Mouse (Mus musculus): ENCODE measurements around the gene Syne1. TPM values are rescaled to one million over a fixed set of nuclear protein-coding genes. Genes with fewer than 3 reads are reported as not detected.
A peak's percentile ranks its signal among the peaks of the same experiment; 100 is the strongest.

The Syne1 gene
- polyA plus RNA-seq, 1 experiment from 2014 or later = 7.8 TPM

DNA sequence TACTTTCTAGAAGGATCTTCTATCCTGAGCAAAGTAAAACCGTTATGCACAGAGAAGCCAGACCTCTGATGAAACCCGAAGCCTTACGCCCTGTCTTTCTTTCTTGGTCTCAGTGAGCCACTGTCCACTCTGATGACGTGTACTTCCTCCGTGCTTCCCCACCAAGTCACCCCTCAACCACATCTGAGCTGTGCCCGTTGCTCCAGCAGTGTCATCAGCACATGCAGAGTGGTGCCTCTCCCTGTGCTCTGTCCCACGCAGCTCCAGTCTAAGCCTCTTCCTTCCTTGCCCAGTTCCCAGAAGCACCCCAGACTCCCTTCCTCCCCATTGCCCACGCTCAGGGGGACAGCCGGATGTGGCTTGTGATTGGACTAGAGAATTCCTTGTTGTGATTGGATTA lies 224.6 kb downstream of the Syne1 start:
- 69% methylated on average over 9 of the region's 9 CpGs for WGBS

DNA sequence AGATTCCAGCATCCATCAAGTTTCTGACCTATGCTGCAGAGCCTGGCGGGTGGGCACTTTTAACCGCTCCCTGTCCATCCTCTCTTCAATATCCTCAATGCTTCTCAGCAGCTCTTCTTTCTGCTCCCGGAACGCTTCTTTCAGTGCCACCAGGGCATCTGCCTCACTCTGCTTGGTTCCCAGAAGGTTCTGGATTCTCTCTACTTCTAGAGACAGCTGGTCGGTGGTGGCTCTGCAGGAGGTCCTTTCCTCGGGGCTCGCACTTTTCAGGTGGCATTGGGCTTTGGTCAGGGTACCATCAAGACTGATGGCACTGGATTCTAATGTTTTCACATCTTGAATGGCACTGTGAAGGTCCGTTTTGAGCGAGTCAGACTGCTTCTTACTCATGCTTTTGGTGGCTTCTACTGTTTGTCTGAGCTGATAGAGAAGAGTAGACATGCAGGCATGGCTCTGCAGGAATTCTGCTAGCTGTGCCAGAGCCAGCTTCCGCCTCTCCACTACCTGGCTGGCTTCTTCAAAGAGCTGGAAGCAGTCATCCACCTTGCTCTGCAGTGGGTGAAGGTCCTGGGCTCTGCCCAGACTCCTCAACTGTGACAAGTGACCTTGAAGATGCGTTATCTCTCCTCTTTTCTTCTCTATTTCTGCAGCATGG lies 227.4 kb downstream of the Syne1 start:
- no peaks in the 10 kb centered on the region for H3K36me3 ChIP-seq
- H3K4me1 ChIP-seq = no peaks in the 10 kb centered on the region
- H3K4me3 ChIP-seq (replicated peaks) = no peak overlapping the region
- no peak overlapping the region for H3K27ac ChIP-seq
- no peaks in the 10 kb centered on the region for H3K9me3 ChIP-seq
- no peaks in the 10 kb centered on the region for H3K27me3 ChIP-seq (replicated peaks)
- no peak overlapping the region for H3K9ac ChIP-seq
- no peak overlapping the region for H3K4me2 ChIP-seq
- no peak for ATAC-seq (ENCODE audit: insufficient read depth, low FRiP score, low read depth)
- WGBS = 82% methylated on average over 11 of the region's 11 CpGs

More for the DNA sequence above, 224.6 kb downstream of the Syne1 start:
- H3K4me2 ChIP-seq = no peak overlapping the region
- no peak overlapping the region for H3K27ac ChIP-seq
- H3K27me3 ChIP-seq (replicated peaks) = no peaks in the 10 kb centered on the region
- H3K36me3 ChIP-seq = no peaks in the 10 kb centered on the region
- H3K4me1 ChIP-seq = no peaks in the 10 kb centered on the region
- no peak overlapping the region for H3K4me3 ChIP-seq (replicated peaks)
- H3K9me3 ChIP-seq = no peaks in the 10 kb centered on the region
- H3K9ac ChIP-seq = no peak overlapping the region
- ATAC-seq (ENCODE audit: insufficient read depth, low FRiP score, low read depth) = no peak

DNA sequence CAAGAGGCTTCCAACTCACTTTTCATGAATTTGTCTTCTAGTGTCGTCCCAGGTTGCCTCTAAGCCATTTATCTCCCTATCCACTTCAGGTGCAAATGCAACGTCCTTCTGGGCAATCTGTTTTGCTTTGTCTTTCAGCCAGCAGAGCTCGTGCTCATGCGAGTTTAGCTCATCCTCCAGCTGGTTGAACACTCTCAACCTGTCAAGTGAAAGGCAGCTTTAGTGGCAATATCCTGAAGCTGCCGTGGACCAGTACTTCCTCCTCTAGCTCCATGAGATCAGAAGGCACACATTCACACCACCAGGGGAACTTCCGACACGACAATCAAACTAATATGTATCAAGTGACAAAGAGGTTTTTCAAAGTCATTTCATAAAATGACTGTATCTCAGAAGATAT lies 228.7 kb downstream of the Syne1 start:
- Histone ChIP-seq H3K27me3 (replicated peaks) (no peaks in the 10 kb centered on the region), H3K4me3 (replicated peaks) (no peak overlapping the region), H3K4me1 (no peaks in the 10 kb centered on the region), H3K4me2 (no peak overlapping the region), H3K9ac (no peak overlapping the region), H3K9me3 (no peaks in the 10 kb centered on the region), H3K27ac (no peak overlapping the region), H3K36me3 (no peaks in the 10 kb centered on the region)
- WGBS = 27% methylated on average over 7 of the region's 7 CpGs
- no peak for ATAC-seq (ENCODE audit: insufficient read depth, low FRiP score, low read depth)

DNA sequence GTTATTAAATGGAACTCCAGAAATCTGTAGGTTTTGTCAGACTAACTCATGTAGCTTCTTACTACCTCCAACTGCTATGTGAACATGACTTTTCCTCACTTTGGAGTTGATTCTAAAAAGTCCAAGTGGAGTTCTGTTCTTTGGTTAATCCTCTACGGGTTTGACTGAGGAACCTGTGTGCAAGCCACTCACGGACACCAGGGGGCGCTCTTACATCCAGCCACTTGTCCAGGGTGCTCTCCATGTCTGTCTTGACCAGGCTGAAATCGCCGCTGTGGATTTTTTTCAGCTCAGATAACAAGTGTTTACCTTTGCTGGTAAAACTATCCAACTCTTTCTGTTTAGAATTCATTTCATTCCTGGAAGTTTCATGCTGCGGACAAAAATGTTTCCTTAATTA lies 233.7 kb downstream of the Syne1 start:
- H3K4me2 ChIP-seq = no peak overlapping the region
- no peak for ATAC-seq (ENCODE audit: insufficient read depth, low FRiP score, low read depth)

DNA sequence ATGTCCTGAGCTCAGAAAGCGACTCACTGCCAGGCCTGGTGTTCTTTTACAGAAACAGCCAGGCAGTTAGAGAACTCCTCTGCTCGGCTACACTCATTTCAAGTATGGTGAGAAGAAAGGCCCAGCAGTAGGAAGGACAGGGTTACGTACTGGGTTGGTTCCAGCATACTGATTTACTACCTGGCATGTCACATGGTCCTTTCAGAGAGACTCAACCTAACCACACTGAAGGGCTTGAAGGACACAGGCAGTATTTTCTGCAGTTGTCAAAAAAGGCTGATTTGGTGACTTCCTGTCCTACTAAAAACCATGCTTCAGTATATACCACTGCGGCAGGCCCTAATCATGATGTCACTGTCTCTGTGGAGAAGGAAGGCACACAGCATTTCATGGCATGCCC lies 238.8 kb downstream of the Syne1 start:
- WGBS = 65% methylated on average over 4 of the region's 4 CpGs
- no peak overlapping the region for H3K27ac ChIP-seq
- peaks cover 7% of the 10 kb centered on the region; the same call in 1 of the 2 replicates for H3K4me1 ChIP-seq
- no peaks in the 10 kb centered on the region for H3K9me3 ChIP-seq
- H3K4me3 ChIP-seq (replicated peaks) = no peak overlapping the region
- no peak overlapping the region for H3K4me2 ChIP-seq
- no peak for ATAC-seq (ENCODE audit: insufficient read depth, low FRiP score, low read depth)
- H3K36me3 ChIP-seq = no peaks in the 10 kb centered on the region
- no peaks in the 10 kb centered on the region for H3K27me3 ChIP-seq (replicated peaks)
- no peak overlapping the region for H3K9ac ChIP-seq

More for the DNA sequence above, 233.7 kb downstream of the Syne1 start:
- no peaks in the 10 kb centered on the region for H3K4me1 ChIP-seq
- 10% methylated on average over 6 of the region's 6 CpGs for WGBS
- H3K27ac ChIP-seq = no peak overlapping the region
- no peaks in the 10 kb centered on the region for H3K9me3 ChIP-seq
- no peak overlapping the region for H3K9ac ChIP-seq
- H3K27me3 ChIP-seq (replicated peaks) = no peaks in the 10 kb centered on the region
- H3K36me3 ChIP-seq = no peaks in the 10 kb centered on the region
- H3K4me3 ChIP-seq (replicated peaks) = no peak overlapping the region

DNA sequence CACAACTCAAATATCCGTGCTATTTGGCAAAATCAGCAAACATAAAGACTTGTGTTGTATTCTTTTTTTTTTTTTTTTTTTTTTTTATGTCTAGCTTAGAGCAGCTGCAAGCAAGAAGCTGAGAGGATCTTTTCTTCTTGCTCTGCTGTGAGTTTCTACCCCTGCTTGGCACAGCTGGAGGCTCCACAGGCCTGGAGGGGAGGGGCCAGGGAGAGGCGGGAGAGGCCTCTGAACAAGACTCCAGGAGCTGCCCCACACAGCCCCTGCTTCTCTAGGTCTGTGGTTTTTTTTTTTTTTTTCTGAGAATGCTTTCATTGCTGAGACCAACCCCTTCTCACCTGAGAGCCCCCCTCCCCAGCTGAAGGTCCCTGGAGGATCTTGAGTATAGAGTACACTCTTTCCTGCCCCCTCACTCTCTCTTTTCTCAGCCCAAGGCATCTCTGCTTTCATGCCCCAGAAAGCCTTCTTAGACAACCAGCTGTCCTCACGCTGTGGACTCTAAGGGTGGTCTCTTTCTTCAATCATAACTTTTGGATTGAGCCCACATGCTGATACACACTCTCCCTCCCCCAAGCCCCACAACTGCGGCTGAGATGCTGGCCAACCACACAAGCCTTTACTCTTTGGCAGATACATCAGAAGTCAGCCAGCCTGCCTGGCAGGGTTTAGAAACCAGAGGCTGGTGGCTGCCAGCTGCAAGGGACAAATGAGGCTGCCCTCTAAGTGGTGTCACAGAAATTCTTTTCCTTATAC lies 241.1 kb downstream of the Syne1 start:
- WGBS = 24% methylated on average over 4 of the region's 4 CpGs
- peak; percentile 75; the same call in 1 of the 2 replicates for ATAC-seq (ENCODE audit: insufficient read depth, low FRiP score, low read depth)
- H3K4me2 ChIP-seq = no peak overlapping the region
- no peaks in the 10 kb centered on the region for H3K36me3 ChIP-seq
- peaks cover 7% of the 10 kb centered on the region; the same call in 1 of the 2 replicates for H3K4me1 ChIP-seq
- H3K27me3 ChIP-seq (replicated peaks) = no peaks in the 10 kb centered on the region
- peak overlapping the region; percentile 81 for H3K27ac ChIP-seq
- H3K4me3 ChIP-seq (replicated peaks) = no peak overlapping the region
- H3K9ac ChIP-seq = no peak overlapping the region
- H3K9me3 ChIP-seq = no peaks in the 10 kb centered on the region

DNA sequence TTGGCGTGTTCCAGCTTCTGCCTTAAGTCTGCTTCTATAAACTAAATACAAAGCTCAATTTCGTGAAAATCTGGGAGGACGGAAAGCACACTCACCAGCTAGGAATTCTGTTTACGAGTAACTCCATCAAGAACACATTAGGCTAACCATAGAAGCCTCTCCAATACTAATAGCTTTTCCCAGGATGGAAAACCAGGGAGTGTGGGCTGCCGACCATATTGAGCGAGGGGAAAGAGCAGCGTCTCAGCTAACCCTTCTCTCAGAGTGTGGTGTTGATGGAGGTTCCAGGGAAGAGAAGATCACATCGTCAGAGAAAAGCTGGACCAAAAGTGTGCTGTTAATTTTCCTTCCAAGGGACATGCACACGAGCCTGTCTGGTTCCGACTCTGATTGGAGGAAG lies 241.9 kb downstream of the Syne1 start:
- H3K9ac ChIP-seq = no peak overlapping the region
- peak overlapping the region; percentile 20; the same call in 1 of the 2 replicates for H3K4me2 ChIP-seq
- 33% methylated on average over 10 of the region's 10 CpGs for WGBS

DNA sequence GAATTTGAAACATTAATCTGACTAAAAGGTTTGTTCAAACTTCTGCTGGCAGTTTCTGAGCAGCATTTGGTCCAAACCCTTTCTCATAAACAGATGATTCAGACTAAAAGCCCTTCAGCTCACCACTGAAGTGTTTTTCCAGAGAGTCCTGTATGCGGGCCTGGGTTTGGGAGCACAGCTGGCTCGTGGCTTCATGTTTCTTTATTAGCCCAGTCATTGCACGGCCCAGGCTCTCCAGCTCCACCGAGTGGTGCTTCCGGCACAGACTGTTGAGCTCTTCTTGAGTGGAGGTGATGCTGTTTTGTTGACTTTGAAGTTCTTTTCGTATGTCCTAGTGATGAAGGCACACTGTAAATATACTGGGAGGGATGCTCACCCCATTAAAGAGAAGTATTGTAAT lies 245.7 kb downstream of the Syne1 start:
- 15% methylated on average over 6 of the region's 6 CpGs for WGBS
- H3K4me3 ChIP-seq (replicated peaks) = no peak overlapping the region

More for the DNA sequence above, 241.9 kb downstream of the Syne1 start:
- H3K36me3 ChIP-seq = no peaks in the 10 kb centered on the region
- H3K27ac ChIP-seq = peak overlapping the region; percentile 91
- peak overlapping the region; percentile 9 for H3K4me3 ChIP-seq (replicated peaks)
- H3K9me3 ChIP-seq = no peaks in the 10 kb centered on the region
- peaks cover 7% of the 10 kb centered on the region; the same call in 1 of the 2 replicates for H3K4me1 ChIP-seq
- H3K27me3 ChIP-seq (replicated peaks) = no peaks in the 10 kb centered on the region
- no peak for ATAC-seq (ENCODE audit: insufficient read depth, low FRiP score, low read depth)

DNA sequence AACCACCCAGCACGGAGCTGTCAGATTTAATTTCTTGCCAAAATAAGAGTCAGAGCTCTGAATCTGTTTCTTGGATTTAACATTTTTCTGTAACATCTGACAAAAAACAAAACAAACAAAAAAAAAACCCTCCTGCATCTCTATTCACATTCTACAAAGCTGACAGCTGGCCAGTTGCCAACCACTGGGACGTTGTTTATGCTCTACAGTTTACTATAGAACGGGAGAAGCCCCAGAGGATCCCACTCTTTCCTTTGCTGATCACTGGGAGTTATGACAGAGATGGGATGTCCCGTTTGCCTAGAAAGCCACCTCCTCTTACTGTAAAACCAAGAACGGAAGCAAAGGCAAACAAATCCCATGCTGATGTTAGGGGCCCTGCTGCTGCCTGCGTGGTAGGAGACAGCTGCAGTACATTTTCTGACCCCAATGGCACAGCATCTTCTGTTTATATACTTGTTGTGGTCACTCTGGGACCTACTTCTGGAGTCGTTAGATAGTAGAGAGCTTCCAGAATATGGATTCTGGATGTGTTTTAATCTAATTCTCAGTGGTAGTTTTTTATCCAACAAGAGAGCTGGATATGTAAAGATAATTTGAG lies 255.9 kb downstream of the Syne1 start:
- 19% methylated on average over 7 of the region's 7 CpGs for WGBS
- Histone ChIP-seq H3K27me3 (replicated peaks) (no peaks in the 10 kb centered on the region), H3K27ac (peak overlapping the region; percentile 73; the same call in 1 of the 2 replicates), H3K4me3 (replicated peaks) (no peak overlapping the region), H3K4me2 (no peak overlapping the region), H3K4me1 (no peaks in the 10 kb centered on the region), H3K9me3 (peaks cover 2% of the 10 kb centered on the region; the same call in 1 of the 2 replicates), H3K36me3 (no peaks in the 10 kb centered on the region), H3K9ac (no peak overlapping the region)
- ATAC-seq (ENCODE audit: insufficient read depth, low FRiP score, low read depth) = peak; percentile 31; the same call in 1 of the 2 replicates

More for the DNA sequence above, 245.7 kb downstream of the Syne1 start:
- Histone ChIP-seq H3K4me2 (no peak overlapping the region), H3K9ac (no peak overlapping the region), H3K27ac (peak overlapping the region; percentile 58), H3K27me3 (replicated peaks) (no peaks in the 10 kb centered on the region), H3K9me3 (no peaks in the 10 kb centered on the region), H3K4me1 (peaks cover 6% of the 10 kb centered on the region; the same call in 1 of the 2 replicates), H3K36me3 (no peaks in the 10 kb centered on the region)
- ATAC-seq (ENCODE audit: insufficient read depth, low FRiP score, low read depth) = peak; percentile 48; the same call in 1 of the 2 replicates

DNA sequence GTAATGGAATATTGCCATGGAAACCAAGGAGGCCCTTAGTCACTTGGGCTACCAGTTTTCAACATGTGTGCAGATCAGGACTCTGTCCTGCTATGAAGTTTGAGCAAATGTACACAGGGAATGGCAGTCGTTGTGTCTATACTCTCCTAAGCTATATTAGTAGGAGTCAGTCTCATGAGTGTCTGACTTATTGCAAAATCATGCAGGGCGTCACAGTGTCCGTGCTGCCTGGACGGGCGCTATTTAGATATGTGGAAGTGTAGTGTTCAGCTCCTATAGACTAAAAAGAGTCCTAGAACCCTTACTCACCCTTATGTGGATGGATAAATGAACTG lies 261.7 kb downstream of the Syne1 start:
- peaks cover 2% of the 10 kb centered on the region for H3K9me3 ChIP-seq
- peak overlapping the region; percentile 46; the same call in 1 of the 2 replicates for H3K4me2 ChIP-seq
- 36% methylated on average over 5 of the region's 5 CpGs for WGBS
- peak overlapping the region; percentile 39 for H3K4me3 ChIP-seq (replicated peaks)
- no peaks in the 10 kb centered on the region for H3K4me1 ChIP-seq
- H3K9ac ChIP-seq = no peak overlapping the region
- H3K27me3 ChIP-seq (replicated peaks) = no peaks in the 10 kb centered on the region
- peak; percentile 70 for ATAC-seq (ENCODE audit: insufficient read depth, low FRiP score, low read depth)
- peak overlapping the region; percentile 93 for H3K27ac ChIP-seq
- H3K36me3 ChIP-seq = no peaks in the 10 kb centered on the region

DNA sequence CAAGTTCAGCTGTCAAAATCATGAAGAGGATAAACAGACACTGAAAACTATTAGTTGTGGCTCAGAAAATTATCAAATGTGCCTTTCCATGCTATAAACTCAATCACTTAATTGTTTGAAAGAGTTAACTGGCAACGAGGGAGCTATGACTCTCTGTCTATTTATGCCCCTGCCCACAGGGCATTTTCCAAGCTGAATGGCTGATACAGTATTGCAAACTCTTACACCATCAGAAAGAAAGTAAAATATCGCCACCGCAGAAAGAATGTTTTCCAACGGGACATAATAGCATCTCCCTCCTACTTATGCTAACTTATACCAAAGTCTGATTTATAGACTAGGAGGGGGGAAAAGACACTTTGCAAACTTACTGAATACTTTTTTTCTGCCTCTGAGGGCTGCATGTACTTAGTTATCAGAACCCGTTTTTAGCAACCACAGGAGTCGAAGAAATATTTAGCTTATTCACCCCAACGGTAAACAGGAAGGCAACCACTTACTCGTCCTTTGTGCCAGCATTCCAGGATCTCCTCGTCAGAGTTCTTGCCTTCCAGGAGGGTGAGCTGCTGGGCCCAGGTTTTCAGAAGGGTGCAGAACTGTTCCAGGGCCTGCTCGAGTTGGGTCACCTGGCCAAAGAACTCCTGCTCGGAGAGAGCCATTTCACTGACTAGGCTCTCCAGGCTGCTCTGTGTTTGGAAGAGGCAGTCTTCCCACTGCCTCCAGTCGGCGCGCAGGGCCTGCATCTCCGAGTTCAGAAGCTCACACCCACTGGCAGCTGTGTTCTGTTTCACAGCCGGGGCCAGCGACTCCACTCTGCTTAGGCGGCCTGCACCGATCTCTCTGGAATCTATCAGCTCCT lies 262.3 kb downstream of the Syne1 start:
- Histone ChIP-seq H3K4me3 (replicated peaks) (peak overlapping the region; percentile 39), H3K9me3 (peaks cover 2% of the 10 kb centered on the region), H3K4me1 (no peaks in the 10 kb centered on the region), H3K36me3 (no peaks in the 10 kb centered on the region), H3K4me2 (peak overlapping the region; percentile 46), H3K27ac (peak overlapping the region; percentile 93), H3K27me3 (replicated peaks) (no peaks in the 10 kb centered on the region), H3K9ac (peak overlapping the region; percentile 24; the same call in 1 of the 2 replicates)
- WGBS = 20% methylated on average over 19 of the region's 19 CpGs
- ATAC-seq (ENCODE audit: insufficient read depth, low FRiP score, low read depth) = peak; percentile 85
